Mouse (Mus musculus): ENCODE measurements around the gene Pou2f1.

- TF ChIP-seq CTCF (IDR thresholded peaks at IDR 0.05; ENCODE audit: low read depth, low read length) (no peak), POLR2A (IDR thresholded peaks at IDR 0.05; ENCODE audit: extremely low read depth, insufficient read depth, low read length) (no peak)
These were observed 77.3 kb downstream of the Pou2f1 start for GRCm38 (mm10) chr1:165925207-165925606.

All from liver, adult 2 months (tissue).